Mouse (Mus musculus) lung, postnatal 0 days (tissue): ENCODE measurements at regions not wholly inside any gene's neighbourhood (a gene's known extent, or its start where the extent isn't known, plus 50 kb on each side); places are given as distances from the start of the nearest gene placed in this dataset.

Experiments used
- CTCF ChIP-seq: IDR thresholded peaks from 2 replicates; pipeline ENCODE4 v1.5.1; 2016; ENCODE audit warnings: antibody characterized with exemption, mild to moderate bottlenecking
- EP300 ChIP-seq: IDR thresholded peaks from 2 replicates; pipeline ENCODE4 v1.6.1; 2016; ENCODE audit warnings: antibody characterized with exemption, mild to moderate bottlenecking, control low read depth

DNA sequence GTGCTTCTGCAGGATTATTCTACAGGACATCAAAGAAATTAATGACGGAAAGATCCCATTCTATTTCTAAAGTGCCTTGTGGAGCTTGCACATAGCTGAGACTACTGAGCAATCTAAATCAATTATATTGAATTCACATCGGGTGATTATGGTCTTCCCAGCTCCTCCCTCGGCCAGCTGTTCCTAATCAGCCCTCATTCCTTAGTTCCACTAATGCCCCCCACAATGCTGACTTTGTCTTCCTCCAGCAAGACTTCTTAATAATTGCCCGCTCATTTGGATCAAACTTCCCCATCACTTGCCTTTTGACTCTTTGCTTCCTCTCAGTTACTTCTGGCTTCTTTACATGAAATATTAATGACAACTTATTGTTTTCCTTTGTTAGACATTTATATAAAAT, 169.2 kb downstream of the Pcdh17 start:
- TF ChIP-seq CTCF (no peak), EP300 (no peak)
